27 mouse cellular contexts compared by ENCODE assay signal in genomic region chr3:154340294-154340914, GRCm38 (mm10). TPM values are rescaled to one million over a fixed set of nuclear protein-coding genes. Genes with fewer than 3 reads are reported as not detected.
DNase-seq lines count a peak whose midpoint lies in the region; ATAC-seq lines count a peak whose summit lies in the region.
"Had no signal": no experiment of that assay in that cellular context is flagged by ENCODE, and none has a peak within 500 bp of the region (broad histone marks: within the 10 kb centered on the region; RNA-seq: fewer than 3 reads in every experiment).

No protein-coding gene starts in this region.

- WGBS in forebrain, embryonic 14.5 days: 67% methylated on average over 13 of the region's 13 CpGs
- 57% methylated on average over 13 of the region's 13 CpGs for WGBS in forebrain, embryonic 16.5 days
- 63% methylated on average over 13 of the region's 13 CpGs for WGBS in neural tube, embryonic 12.5 days
- 47% methylated on average over 13 of the region's 13 CpGs for WGBS in limb, embryonic 10.5 days
- 47% methylated on average over 13 of the region's 13 CpGs for WGBS in neural tube, embryonic 15.5 days

- no peak overlapping the region for H3K4me3 ChIP-seq in forebrain, embryonic 14.5 days (ENCODE audit: low read depth, low read length)
- no peak overlapping the region for H3K4me3 ChIP-seq in forebrain, embryonic 16.5 days (replicated peaks; ENCODE audit: low read length)
- H3K4me3 ChIP-seq in neural tube, embryonic 12.5 days: no peak overlapping the region
- H3K4me3 ChIP-seq in limb, embryonic 10.5 days: no peak overlapping the region
- peak overlapping the region; percentile 15 for H3K4me3 ChIP-seq in neural tube, embryonic 15.5 days (replicated peaks)
- H3K4me3 ChIP-seq: forebrain, embryonic 12.5 days; heart, embryonic 15.5 days; midbrain, embryonic 10.5 days had no signal

- peaks cover 22% of the 10 kb centered on the region for H3K27me3 ChIP-seq in forebrain, embryonic 14.5 days (replicated peaks; ENCODE audit: control insufficient read depth, insufficient read depth, low read length)
- peaks cover 11% of the 10 kb centered on the region for H3K27me3 ChIP-seq in forebrain, embryonic 16.5 days (replicated peaks; ENCODE audit: control insufficient read depth, insufficient read depth, low read length)
- H3K27me3 ChIP-seq in neural tube, embryonic 12.5 days (replicated peaks): peaks cover 30% of the 10 kb centered on the region
- peaks cover 40% of the 10 kb centered on the region for H3K27me3 ChIP-seq in limb, embryonic 10.5 days (ENCODE audit: low read depth, poor library complexity, severe bottlenecking)
- H3K27me3 ChIP-seq in neural tube, embryonic 15.5 days (replicated peaks): peaks cover 22% of the 10 kb centered on the region

- H3K27ac ChIP-seq in forebrain, embryonic 14.5 days (ENCODE audit: low read depth, low read length): no peak overlapping the region
- no peak overlapping the region for H3K27ac ChIP-seq in forebrain, embryonic 16.5 days (ENCODE audit: low read length)
- no peak overlapping the region for H3K27ac ChIP-seq in neural tube, embryonic 12.5 days
- no peak overlapping the region for H3K27ac ChIP-seq in limb, embryonic 10.5 days
- H3K27ac ChIP-seq in neural tube, embryonic 15.5 days (replicated peaks): no peak overlapping the region
- H3K27ac ChIP-seq: forebrain, embryonic 12.5 days; heart, embryonic 15.5 days; kidney, postnatal 0 days; macrophage; midbrain, embryonic 10.5 days; stomach, postnatal 0 days had no signal

- no peaks in the 10 kb centered on the region for H3K9me3 ChIP-seq in forebrain, embryonic 14.5 days (replicated peaks; ENCODE audit: control insufficient read depth, low read length)
- no peaks in the 10 kb centered on the region for H3K9me3 ChIP-seq in forebrain, embryonic 16.5 days (ENCODE audit: control insufficient read depth, low read length)
- H3K9me3 ChIP-seq in neural tube, embryonic 12.5 days: no peaks in the 10 kb centered on the region
- H3K9me3 ChIP-seq in limb, embryonic 10.5 days (replicated peaks): no peaks in the 10 kb centered on the region
- no peaks in the 10 kb centered on the region for H3K9me3 ChIP-seq in neural tube, embryonic 15.5 days (replicated peaks)
- H3K9me3 ChIP-seq: forebrain, embryonic 12.5 days; heart, embryonic 15.5 days; midbrain, embryonic 10.5 days had no signal

- no peaks in the 10 kb centered on the region for H3K4me1 ChIP-seq in forebrain, embryonic 14.5 days (ENCODE audit: control insufficient read depth, insufficient read depth, low read length)
- 0 out of 2 replicates have a peak, but pooled peaks cover 2% of the 10 kb centered on the region for H3K4me1 ChIP-seq in forebrain, embryonic 16.5 days (replicated peaks; ENCODE audit: control insufficient read depth, insufficient read depth, low read length)
- H3K4me1 ChIP-seq in neural tube, embryonic 12.5 days: peaks cover 9% of the 10 kb centered on the region; the same call in 1 of the 2 replicates
- H3K4me1 ChIP-seq in limb, embryonic 10.5 days: peaks cover 15% of the 10 kb centered on the region
- peaks cover 4% of the 10 kb centered on the region; the same call in 1 of the 2 replicates for H3K4me1 ChIP-seq in neural tube, embryonic 15.5 days
- H3K4me1 ChIP-seq: heart, embryonic 15.5 days had no signal

- intact Hi-C loops in left cerebral cortex, postnatal 14 days (cut with DNase I): no loop called here

- ATAC-seq in forebrain, embryonic 14.5 days: no peak
- ATAC-seq in forebrain, embryonic 16.5 days: no peak
- peak; percentile 27; the same call in 1 of the 2 replicates for ATAC-seq in neural tube, embryonic 12.5 days (ENCODE audit: low FRiP score, low read depth)
- ATAC-seq in neural tube, embryonic 15.5 days (ENCODE audit: low FRiP score): no peak

- no peaks in the 10 kb centered on the region for H3K36me3 ChIP-seq in forebrain, embryonic 14.5 days (ENCODE audit: control insufficient read depth, insufficient read depth, low read length)
- H3K36me3 ChIP-seq in forebrain, embryonic 16.5 days (ENCODE audit: control insufficient read depth, insufficient read depth): no peaks in the 10 kb centered on the region
- no peaks in the 10 kb centered on the region for H3K36me3 ChIP-seq in neural tube, embryonic 12.5 days
- no peaks in the 10 kb centered on the region for H3K36me3 ChIP-seq in limb, embryonic 10.5 days
- H3K36me3 ChIP-seq in neural tube, embryonic 15.5 days: no peaks in the 10 kb centered on the region
- H3K36me3 ChIP-seq: forebrain, embryonic 12.5 days; G1E; heart, embryonic 15.5 days; midbrain, embryonic 10.5 days had no signal

- H3K4me2 ChIP-seq in forebrain, embryonic 14.5 days (ENCODE audit: low read length): no peak overlapping the region
- no peak overlapping the region for H3K4me2 ChIP-seq in forebrain, embryonic 16.5 days (ENCODE audit: low read length)
- H3K4me2 ChIP-seq in neural tube, embryonic 12.5 days (replicated peaks): no peak overlapping the region
- H3K4me2 ChIP-seq in neural tube, embryonic 15.5 days: peak overlapping the region; percentile 38
- H3K4me2 ChIP-seq: forebrain, embryonic 12.5 days; heart, embryonic 15.5 days; liver, embryonic 11.5 days had no signal

- DNase-seq in forebrain, embryonic 14.5 days (ENCODE audit: low spot score): peak; percentile 36
- no peak for DNase-seq in neural tube, embryonic 10.5 days (ENCODE audit: extremely low spot score, low spot score)
- peak; percentile 50 for DNase-seq in limb, embryonic 10.5 days (ENCODE audit: low spot score)
- DNase-seq in left cerebral cortex, postnatal 14 days (ENCODE audit: low spot score in 2 of 2): no peak
- no peak for DNase-seq in thymus, postnatal 0 days (ENCODE audit: low spot score)
- DNase-seq: adrenal gland, postnatal 36 days; cerebellum, adult 2 months; cerebellum, postnatal 36 days; gastrocnemius, postnatal 25 days; kidney, adult 11 months; lung, adult 18-20 months; thymus, postnatal 14 days had no signal

- H3K9ac ChIP-seq in forebrain, embryonic 14.5 days (ENCODE audit: low read length): no peak overlapping the region
- H3K9ac ChIP-seq in forebrain, embryonic 16.5 days (replicated peaks; ENCODE audit: low read depth, low read length): no peak overlapping the region
- no peak overlapping the region for H3K9ac ChIP-seq in neural tube, embryonic 12.5 days
- H3K9ac ChIP-seq in neural tube, embryonic 15.5 days (replicated peaks): no peak overlapping the region
- H3K9ac ChIP-seq: forebrain, embryonic 12.5 days; heart, embryonic 15.5 days had no signal

RNA-seq across cellular contexts. Expression of gene Lhx8, which starts 9.9 kb away (rescaled TPM):
- 22.6 and 25.1 TPM in 2 replicates for polyA plus RNA-seq in forebrain, embryonic 14.5 days (2014; fragmentation: Nextera tagmentation; extraction: Ambion mirVana)
- polyA plus RNA-seq in forebrain, embryonic 16.5 days (2015; fragmentation: Nextera tagmentation; extraction: Ambion mirVana): 21.5 and 35.3 TPM in 2 replicates
- 0.43 and 0.54 TPM in 2 replicates for polyA plus RNA-seq in neural tube, embryonic 12.5 days (2016; fragmentation: Nextera tagmentation; extraction: Ambion mirVana)
- 2.6 TPM in 1 of 2 replicates, not detected in the other for polyA plus RNA-seq in limb, embryonic 10.5 days (2016; fragmentation: Nextera tagmentation; extraction: Ambion mirVana)
- polyA plus RNA-seq in neural tube, embryonic 15.5 days (2015; fragmentation: Nextera tagmentation; extraction: Ambion mirVana): 0.19 TPM in 1 of 2 replicates, not detected in the other
- total RNA-seq in left cerebral cortex, postnatal 14 days (2021): 1 to 10 TPM in 1 of 2 experiments, not detected in 1; 1.4 TPM
- polyA plus RNA-seq in thymus, postnatal 0 days (2015; fragmentation: Nextera tagmentation; extraction: Ambion mirVana): 0.19 and 0.26 TPM in 2 replicates
- total RNA-seq: gastrocnemius, postnatal 25 days; heart, adult 8-10 months; hematopoietic stem cell, adult 5-6 weeks; layer of hippocampus, postnatal 25 days; monocyte, adult 5-6 weeks had no signal
- polyA plus RNA-seq: cerebellum, adult 2 months; G1E; kidney, postnatal 0 days; macrophage; stomach, postnatal 0 days had no signal

Comparison
In these comparisons a context has a peak if more than half of its experiments do, and no peak if none do; other contexts are left out.
1. DNase-seq: peak in forebrain, embryonic 14.5 days (single experiment) and limb, embryonic 10.5 days (single experiment); none in neural tube, embryonic 10.5 days (single experiment), left cerebral cortex, postnatal 14 days (0 of 2) and thymus, postnatal 0 days (single experiment).